Mouse (Mus musculus) left cerebral cortex, postnatal 4 days (tissue): ENCODE data around the gene Afap1. TPM values are rescaled to one million over a fixed set of nuclear protein-coding genes. Genes with fewer than 3 reads are reported as not detected.

Experiments
- DNase-seq: peaks from one replicate; pipeline ENCODE4 v3.0.0-alpha.2; 2022
- intact Hi-C: fragments of 180-260 bp; cut with DNase I; formaldehyde crosslinking; loops from one replicate; pipeline ENCODE4 v1.15.1; 2025
- total RNA-seq, 2 experiments: library from RNA; stranded (reverse); gene quantifications; 2 replicates each; pipeline ENCODE4 v1.2.3; 2021

Afap1 gene
- total RNA-seq, 2 experiments from 2014 or later, result 221 to 230 TPM

GRCm38 (mm10) chr5:35895926-35896325, 2.8 kb downstream of the Afap1 start:
- DNase-seq, result no peak
- intact Hi-C loops, result no loop called here

- intact Hi-C loops, result no loop called here
- no peak for DNase-seq
Observed at GRCm38 (mm10) chr5:35896556-35896955, 3.4 kb downstream of the Afap1 start.

DNA sequence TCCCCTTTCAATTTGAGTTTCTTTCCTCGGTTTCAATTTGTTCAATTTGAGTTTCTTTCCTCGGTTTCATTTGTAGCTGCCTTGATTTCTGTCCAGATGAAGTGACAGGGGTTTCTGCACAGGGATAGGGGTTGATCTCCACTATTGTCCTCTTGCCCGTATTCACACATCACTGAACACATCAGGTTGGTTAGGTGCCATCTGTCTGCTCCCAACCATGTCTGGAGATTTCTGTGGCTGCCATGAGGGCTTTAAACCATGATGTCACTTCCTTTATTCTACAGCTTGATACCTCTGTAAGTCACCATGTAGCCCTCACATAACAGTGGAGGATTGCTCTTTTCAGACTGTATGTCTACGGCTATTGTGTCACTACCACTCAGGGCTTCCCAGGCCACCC, 4.0 kb downstream of the Afap1 start:
- intact Hi-C loops, result no loop called here
- DNase-seq, result no peak

DNA sequence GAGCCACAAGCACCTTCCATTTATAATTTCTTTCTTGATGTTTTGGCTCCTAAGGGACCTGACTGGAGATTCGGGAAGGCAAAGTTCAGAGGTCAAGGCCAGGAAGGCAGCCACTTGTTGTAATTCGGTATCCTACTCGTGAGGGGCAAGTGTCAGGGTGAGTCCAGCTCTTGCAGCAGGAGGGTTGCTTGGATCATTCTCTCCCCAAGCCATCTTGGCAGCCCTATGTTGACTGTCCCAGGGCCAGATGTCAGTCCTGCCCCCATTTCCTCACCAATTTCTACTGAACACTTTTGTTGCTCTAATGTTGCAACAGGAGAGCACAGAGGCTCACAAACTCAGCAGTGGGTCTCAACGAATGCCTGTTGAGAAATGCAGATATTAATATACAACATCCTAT, 5.0 kb downstream of the Afap1 start:
- intact Hi-C loops, result no loop called here
- no peak for DNase-seq

GRCm38 (mm10) chr5:35898994-35899393, 5.9 kb downstream of the Afap1 start:
- DNase-seq, result no peak
- intact Hi-C loops, result no loop called here

DNA sequence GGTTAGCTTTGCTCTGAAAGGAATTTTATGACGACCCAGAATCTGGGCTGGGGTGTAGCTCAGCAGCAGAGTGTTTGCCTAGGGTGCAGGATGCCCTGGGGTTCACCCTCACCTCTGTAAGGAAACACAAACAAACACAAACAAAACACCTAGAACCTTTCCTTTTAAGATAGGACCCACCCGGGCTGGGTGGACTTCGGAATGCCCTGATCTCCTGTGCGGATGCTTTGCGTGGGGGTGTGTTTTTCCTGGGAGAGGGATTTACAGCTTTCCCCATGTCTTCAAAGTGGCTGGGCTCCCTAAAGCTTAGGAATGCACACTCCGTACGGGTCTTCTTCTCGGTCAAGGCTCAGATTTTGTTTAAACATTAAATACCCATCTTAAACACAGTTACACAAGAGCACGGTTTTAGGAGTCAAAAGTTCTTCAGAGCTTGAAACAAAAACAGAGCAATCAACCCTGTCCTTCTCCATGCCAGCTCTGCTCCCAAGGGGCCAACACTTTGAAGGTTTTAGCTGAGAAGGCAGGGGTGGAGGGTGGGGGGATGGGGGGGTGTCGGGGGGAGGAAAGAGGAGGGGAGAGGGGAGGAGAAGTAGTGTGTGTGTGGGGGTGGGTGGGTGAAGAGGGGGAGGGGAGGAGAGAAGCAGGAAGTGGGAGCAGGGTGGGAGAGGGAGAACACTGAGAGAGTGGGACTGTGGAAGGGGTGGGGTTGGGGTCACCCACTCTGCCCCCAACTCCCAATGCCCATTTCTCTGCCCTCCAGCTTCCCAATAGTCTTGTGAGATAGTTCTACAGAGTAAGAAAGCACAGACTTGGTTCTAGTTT, 7.5 kb downstream of the Afap1 start:
- no peak for DNase-seq
- intact Hi-C loops, result loop anchor here (5.0 kb wide), 1 partner anchor 52 kb away; no protein-coding TSS in a partner anchor

GRCm38 (mm10) chr5:35901226-35901809, 8.2 kb downstream of the Afap1 start:
- no peak for DNase-seq
- intact Hi-C loops, result loop anchor here (5.0 kb wide), 1 partner anchor 51 kb away; no protein-coding TSS in a partner anchor

DNA sequence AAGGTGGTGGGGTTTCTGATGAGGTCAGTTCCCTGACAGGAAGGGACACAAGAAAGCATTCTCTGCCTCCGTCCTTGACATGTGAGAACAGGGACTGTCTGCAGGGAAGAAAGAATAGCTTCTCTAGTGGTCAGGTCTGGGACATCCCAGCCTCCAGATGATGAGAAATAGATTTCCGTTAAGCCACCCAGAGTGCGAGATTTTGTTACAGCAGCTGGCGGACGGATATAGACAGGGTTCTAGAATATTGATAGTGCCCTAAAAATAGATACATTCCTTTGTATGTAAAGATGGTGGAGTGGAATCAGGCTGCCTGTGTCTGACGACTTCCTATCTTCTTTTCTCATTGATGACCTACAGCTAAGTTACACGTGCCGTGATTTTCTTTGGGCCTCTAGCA, 10.3 kb downstream of the Afap1 start:
- no peak for DNase-seq
- intact Hi-C loops, result loop anchor here (5.0 kb wide), 1 partner anchor 49 kb away; no protein-coding TSS in a partner anchor

DNA sequence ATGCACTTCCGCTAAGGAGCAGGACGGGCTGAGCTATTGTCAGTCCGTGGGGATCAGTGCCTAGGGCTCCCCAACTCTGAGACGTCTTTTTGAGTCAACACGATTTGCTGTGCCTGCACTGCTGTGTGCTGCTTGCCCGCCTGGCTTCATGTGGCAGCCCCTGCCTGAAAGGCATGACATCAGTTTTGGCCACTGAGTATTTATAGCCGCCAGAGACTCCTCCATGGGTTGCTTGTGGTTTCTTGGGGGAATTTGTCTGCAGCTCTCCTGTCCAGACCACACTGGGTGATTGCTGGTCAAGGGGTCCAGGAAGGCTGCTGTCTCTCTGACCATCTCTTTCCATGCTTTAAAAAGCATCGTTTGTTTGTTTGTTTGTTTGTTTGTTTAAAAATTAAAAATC, 12.2 kb downstream of the Afap1 start:
- DNase-seq, result no peak
- intact Hi-C loops, result no loop called here

- DNase-seq, result no peak
- intact Hi-C loops, result no loop called here
Observed at GRCm38 (mm10) chr5:35907090-35907489, 14.0 kb downstream of the Afap1 start.

- DNase-seq, result peak; percentile 93
- intact Hi-C loops, result no loop called here
Observed at GRCm38 (mm10) chr5:35907633-35908426, 14.7 kb downstream of the Afap1 start.

DNA sequence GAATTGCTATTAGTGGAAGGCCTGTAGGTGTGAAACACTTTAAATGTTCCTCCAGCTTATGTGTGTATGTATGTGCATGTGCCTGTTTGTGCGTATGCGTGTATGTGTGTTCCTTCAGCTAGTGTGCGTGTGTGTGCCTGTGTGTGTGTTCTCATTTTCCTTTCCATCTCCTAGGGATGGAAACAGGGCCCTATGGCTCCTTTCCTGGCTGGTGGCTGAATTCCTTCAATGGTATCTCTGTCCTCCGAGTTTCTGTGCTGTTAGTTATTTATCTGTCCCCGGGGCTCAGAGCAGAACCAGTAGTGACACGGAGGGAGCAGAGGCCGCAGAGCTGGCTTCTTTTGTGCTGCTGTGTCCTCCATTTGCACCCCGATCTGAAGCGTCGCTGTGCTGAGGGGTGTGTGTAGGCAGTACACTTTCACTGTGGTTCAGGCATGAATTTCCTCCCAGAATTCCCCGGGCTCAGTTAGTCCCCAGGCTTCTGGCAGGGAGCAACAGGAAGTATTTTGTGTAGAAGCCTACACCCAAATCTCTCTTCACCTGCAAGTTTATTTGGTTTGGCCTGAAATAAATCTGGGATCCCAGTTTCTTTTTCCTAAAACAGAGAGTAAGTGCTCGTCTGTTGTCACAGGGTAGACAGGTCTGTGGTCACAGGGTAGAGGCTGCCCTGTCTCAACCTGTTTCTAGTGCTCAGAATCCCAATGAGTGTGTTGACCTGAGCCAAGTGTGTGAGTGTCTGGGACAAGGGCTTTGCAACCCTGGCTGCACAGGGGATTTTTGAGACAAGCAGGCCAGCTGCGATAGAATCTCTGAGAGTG, 15.7 kb downstream of the Afap1 start:
- DNase-seq, result no peak
- intact Hi-C loops, result no loop called here

- intact Hi-C loops, result no loop called here
- no peak for DNase-seq
Observed at GRCm38 (mm10) chr5:35915629-35916300, 22.6 kb downstream of the Afap1 start.

- no peak for DNase-seq
- intact Hi-C loops, result no loop called here
Observed at GRCm38 (mm10) chr5:35916666-35917065, 23.5 kb downstream of the Afap1 start.

DNA sequence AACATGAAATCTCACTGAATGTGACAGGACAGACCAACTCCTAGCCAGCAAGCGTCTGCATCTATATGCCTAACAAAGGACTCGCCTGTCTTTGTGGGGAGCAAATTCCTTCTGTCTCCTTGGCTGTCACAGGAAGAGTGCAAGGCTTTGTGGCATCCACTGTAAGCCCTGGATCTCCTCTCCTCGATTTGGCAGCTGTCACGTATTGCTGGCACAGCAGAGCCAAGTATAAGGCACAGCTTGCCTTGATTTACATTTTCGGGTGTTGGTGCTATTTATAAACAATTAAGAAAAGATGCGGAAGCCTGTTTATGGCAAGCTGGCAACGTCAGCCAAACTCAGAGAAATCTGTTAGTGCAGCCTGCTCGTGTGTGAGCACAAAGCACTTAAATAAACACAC, 25.3 kb downstream of the Afap1 start:
- intact Hi-C loops, result no loop called here
- DNase-seq, result peak; percentile 75

DNA sequence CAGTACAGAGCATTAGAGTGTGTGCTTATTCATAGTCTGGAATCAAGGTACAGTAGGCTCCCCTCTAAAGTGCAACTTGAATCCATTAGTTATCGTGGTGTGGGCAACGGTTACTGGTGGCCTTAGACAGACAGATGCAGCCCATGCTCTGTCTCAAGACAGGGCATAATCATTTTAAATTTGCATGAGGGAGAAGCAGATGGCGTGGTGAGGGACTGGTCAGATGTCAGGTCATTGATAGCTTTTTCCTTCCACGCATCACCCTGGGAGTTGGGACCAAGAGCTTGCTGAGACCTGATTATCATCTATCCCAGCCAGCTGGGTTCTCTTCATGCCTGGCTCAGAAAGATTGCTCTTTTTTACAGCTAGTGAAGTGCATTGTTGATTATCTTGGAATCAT, 27.0 kb downstream of the Afap1 start:
- intact Hi-C loops, result no loop called here

GRCm38 (mm10) chr5:35920557-35920956, 27.4 kb downstream of the Afap1 start:
- DNase-seq, result no peak
- intact Hi-C loops, result no loop called here

More for the DNA sequence above, 27.0 kb downstream of the Afap1 start:
- DNase-seq, result no peak

GRCm38 (mm10) chr5:35921141-35921540, 28.0 kb downstream of the Afap1 start:
- DNase-seq, result no peak
- intact Hi-C loops, result no loop called here

DNA sequence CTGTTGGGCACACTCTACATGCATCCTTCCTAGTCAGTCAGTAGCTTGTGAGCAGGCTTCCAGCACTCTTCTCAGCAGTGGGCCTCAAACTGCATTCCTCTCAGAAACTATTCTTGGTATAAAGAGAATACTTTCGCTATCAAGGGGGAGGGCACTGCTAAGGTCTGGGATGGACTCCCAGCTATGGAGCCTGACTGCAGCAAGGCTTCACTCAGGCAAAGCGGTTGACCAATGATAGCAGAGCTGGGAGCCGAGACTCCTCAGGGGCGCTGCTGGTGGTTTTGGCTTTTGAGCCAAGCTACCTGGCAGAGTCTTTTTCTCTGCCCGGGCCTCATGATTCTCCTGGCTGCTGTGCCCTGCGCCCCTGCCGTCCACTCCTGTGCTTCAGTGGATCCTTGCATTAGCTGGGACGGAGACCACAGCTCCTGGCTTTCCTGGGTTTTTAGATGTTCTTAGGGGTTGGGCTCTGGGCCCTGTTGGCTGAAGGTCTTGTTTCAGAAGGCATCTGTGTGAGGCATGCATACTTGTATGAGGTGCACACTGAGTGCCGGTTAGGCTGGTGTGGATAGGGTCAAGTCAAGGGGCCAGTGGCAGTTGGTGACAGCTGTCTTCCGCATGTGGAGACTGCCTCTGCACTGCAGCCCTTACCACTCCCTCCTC, 28.6 kb downstream of the Afap1 start:
- intact Hi-C loops, result no loop called here
- DNase-seq, result peak; percentile 56
